Mouse (Mus musculus) CD4-positive helper T cell, adult 2 months (primary cell): Measurements from ENCODE around the gene Cacna2d4.
A peak's percentile ranks its signal among the peaks of the same experiment; 100 is the strongest.

Source experiments
- DNase-seq: peaks from one replicate; pipeline ENCODE4 v3.0.0-alpha.2; 2012; ENCODE audit warnings: low read depth, missing footprints, low spot score

Gene Cacna2d4

DNA sequence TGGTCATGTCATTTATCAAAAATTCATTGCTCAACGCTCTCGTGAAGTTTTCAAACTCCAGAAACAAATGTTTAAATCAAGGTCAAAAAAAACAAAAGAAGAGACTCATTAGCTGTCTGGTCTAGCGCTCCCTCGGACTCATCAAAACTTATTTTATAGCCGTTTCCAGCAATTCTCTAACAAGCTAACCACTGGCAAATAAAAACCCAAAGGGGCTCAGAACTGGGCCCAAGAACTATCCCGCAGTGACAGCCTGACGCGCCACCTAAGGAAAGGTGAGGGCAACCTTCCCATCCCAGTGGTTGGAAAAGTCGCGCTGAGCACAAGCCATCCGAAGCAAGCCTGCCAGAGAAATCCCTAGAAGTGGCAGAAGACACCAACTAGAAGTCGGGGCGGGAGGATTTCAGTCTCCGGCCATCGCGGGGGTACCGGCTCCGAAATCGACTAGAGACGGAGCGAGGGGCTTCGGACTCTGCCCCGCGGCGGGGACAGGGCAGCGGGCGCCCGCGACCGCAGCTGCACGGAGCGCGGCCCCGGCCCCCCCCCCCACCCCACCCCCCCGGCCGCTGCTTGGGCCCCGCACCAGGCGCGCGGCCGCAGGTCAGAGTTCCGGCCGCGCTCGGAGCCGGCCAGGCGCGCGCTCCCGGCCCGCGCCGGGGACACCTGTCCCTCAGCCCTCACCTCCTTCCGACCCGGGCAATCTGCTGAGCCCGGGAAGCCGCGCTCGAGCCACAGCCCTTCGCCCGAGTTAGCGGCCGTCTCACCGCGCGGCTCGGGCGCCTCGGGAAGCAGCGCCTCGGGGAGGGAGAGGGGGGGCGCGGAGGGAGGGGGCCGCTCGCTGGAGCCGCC lies 151.7 kb downstream of the Cacna2d4 start:
- peak; percentile 40 for DNase-seq

DNA sequence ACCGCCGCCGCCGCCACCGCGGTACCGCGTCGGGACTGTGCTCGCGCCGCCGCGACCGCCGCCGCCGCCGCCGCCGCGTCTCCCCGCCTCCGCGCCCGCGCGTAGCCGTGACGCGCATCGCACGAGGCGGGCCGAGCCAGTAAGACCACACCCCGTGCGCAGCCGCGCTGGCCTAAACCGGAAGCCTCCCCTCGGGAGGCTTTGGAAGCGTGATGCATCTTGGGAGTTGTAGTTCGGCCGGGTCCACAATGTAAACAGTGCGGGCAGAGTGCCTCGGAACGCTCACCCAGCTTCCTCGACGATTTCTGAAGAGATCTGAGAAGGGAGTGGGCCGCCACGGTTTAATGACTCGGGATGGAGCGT lies 152.3 kb downstream of the Cacna2d4 start:
- peak; percentile 98 for DNase-seq

DNA sequence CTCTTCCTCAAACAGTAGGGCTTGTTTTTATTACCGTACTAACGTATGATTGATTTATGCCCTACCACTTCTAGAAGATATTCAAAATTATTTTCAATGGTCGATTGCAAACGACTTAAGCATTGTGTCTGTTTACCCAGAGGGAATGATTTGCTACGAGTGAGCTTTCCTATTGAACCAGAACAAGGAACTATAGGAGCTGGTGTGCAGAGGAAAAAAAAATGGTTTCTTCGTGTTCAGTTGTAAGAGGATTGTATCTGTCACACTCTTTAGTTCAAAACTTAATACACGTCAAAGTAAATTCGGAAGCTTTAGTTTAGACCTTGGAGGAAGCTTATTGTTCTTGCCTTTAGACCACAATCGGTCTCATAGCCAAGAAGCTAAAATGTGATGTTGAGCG lies 152.8 kb downstream of the Cacna2d4 start:
- DNase-seq, result no peak

DNA sequence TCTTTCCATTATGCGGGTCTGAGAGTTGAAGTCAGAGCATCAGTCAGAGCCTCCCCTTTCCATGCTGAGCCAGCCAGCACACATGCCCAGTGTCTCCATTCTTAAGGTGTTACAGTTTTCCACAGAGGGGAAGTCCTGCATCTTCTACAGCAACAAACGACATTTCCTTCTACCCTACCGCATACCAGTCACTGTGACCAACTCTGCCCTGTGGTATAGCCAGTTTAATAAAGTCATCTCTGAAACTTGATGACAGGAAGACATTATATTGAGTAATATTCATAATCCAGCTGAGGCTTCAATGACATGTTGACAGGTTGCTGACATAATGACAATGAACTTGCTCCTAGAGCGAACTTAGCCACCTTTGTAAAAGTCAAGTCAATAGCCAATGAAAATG lies 154.4 kb downstream of the Cacna2d4 start:
- no peak for DNase-seq

DNA sequence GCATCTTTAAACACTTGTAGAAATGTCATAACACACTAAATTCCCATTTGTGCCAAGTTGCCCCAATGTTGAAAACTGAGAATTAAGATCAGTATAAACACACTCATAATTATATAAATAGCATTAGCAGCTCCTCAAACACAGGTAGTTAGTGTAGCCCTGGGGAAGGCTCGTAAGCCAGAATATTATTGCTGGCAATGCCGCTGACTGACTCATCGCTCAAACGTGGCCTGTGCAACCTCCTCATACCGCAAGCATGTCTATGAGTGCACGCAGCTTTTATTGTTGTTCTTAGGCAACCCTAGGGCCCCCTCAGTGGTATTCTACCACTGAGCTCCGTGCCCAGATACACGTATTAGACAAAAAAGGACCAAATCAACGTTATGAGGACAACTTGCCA lies 156.5 kb downstream of the Cacna2d4 start:
- no peak for DNase-seq

DNA sequence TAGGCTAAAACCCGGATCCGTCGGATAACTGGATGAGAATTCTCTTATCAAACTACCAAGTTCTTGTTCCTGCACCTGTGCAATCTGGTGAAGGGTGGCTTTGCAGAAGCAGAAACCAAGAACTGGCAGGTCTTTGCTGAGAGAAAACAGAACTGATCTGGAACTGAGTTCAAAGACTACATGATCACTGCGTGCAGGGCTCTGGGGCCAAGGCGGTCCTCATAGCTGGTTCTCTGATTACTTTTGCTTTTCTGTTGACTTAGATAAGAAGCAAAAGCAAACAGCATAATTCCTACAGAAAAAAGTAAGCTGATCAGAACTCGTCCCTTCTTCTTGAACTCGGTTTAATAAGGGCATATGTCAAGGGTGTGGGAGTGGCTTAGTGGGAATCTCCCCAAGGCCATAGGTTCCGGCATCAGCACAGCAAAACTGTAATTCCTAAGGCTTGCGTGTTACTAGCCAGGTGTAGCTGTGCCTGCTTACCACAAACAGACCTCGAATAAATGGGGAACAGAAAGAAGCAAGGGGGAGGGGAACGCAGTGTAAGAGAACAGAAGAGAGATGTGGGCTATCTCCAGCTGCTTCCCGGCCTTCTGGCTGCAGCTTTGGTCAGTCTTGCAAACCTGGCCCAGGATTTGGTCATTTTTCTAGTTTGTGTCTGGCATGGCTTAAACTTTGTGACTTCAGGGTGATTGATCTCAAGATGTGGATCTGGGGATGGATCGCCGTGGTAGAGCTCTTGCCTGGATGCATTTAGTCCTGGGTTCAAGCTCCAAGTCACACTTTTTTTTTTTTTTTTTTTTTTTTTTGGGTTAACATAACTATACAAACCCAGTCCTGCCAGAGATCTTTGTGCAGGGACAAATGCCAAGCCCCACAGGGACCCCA lies 159.3 kb downstream of the Cacna2d4 start:
- peak; percentile 67 for DNase-seq

DNA sequence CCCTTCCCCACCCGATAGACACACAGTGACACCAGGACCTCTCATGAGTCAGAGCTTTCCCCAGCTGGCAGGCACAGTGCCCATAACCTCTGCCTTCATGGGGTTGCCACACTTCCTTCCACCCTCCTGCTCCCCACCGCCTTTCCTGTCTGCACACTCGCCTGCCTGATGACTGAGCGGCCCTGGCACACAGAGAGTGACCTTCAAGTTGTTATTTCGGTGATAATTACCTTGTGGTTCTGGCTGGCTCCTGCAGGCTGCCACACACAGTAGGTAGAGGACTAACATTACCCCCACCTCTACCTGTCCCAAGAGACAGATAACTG lies 159.9 kb downstream of the Cacna2d4 start:
- peak; percentile 73 for DNase-seq

DNA sequence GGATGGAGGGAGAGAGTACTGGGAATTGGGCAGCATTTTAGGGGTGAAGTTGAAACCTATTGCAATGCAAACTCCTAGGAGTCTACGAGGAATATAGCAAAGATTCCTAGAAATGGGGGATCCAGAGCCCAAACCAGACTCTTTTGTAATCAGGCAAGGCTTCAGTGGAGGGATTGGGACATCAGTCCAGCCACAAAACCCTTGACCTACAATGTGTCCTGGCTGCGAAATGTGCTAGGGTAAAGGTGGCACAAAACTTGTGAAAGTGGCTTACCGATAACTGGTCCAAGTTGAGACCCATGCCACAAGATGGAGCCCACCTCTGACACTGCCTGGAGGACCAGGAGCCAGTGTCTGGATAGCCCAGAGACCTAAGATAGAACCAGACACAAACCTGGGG lies 163.0 kb downstream of the Cacna2d4 start:
- DNase-seq, result no peak

DNA sequence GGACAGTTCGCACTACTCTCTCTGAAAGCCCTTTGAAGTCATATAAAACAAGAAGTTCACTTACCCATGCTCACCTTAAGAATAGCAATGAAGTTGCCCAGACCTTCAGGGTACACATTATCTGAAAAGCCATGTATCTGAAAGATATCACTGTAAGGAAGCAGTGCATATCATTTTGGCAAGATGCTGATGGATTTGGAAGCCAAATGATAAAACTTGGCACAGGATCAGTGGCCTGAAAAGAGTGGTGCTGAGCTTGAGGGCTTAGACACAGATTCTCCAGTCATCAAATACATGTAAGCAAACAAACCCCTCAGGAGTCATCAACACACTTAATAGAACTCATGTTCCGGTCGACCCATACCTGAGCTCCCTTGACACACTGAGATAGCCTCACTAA lies 164.3 kb downstream of the Cacna2d4 start:
- no peak for DNase-seq

DNA sequence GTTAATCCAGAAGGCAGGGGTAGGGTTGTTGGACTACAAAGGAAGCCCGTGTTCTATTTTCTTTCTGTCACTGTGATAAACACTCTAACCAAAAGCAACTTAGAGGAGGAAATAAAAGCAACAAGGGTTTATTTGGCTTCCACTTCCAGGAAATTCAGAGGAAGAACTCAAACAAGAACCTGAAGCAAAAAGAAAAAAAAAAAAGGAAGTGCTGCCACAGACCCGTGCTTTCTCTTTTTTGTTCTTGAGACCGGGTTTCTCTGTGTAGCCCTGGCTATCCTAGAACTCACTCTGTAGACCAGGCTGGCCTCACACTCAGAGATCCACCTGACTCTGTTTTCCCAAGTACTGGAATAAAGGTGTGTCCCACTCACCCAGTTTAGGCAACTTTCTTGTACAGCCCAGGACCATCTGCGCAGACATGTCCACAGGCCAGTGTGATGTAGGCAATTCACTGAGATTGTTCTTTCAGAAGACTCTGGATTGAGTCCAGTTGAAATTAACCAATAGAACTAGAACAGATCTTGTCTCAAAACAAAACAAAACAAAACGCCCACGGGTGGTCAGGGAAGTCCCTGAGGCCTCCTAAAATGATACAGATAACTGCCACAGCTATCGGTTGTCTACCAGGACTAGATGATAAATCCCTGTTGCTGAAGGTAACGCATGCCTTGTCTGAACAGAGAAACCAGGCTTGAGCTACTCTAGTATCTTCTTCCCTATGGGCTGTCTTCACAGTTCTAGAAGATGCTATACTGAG lies 165.4 kb downstream of the Cacna2d4 start:
- DNase-seq, result peak; percentile 53
